Mouse (Mus musculus): ENCODE data around the gene Zfand3. TPM values are rescaled to one million over a fixed set of nuclear protein-coding genes. Genes with fewer than 3 reads are reported as not detected.

The Zfand3 gene
- polyA plus RNA-seq, 1 experiment: 682 TPM

DNA sequence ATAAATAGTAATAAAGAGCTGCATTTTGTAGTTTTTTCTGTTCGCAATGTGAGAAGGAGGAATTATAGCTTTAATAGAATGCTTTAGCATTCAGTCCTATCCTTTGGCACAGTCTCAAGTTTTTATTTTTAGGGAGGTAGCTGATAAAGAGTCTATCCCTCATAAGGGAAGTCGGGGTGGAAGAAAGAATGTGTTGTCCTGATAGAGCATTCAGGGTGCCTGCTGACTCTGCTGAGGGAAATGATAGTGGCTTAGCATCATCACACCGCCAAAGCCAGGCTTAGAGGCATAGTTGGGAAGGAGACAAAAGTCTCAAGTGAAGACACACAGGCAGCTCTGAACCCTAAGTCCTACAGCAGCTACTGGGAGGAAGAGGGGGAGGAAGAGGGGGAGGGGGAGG, 85.9 kb downstream of the Zfand3 start:
- H3K4me1 ChIP-seq (ENCODE audit: control insufficient read depth, insufficient read depth, low read length): no peaks in the 10 kb centered on the region
- H3K4me3 ChIP-seq (ENCODE audit: control insufficient read depth, low read depth, low read length): no peak overlapping the region
- TF ChIP-seq CTCF (IDR thresholded peaks at IDR 0.05; ENCODE audit: control insufficient read depth, insufficient read depth, insufficient replicate concordance, low read depth, low read length) (no peak), POLR2A (IDR thresholded peaks at IDR 0.05; ENCODE audit: control insufficient read depth, low read depth, low read length) (no peak)
- H3K27ac ChIP-seq (ENCODE audit: control insufficient read depth, insufficient read depth, low read depth, low read length): no peak overlapping the region
- H3K36me3 ChIP-seq (ENCODE audit: control insufficient read depth, insufficient read depth, low read length): no peaks in the 10 kb centered on the region
- no peaks in the 10 kb centered on the region for H3K27me3 ChIP-seq (ENCODE audit: control insufficient read depth, insufficient read depth, low read length)

DNA sequence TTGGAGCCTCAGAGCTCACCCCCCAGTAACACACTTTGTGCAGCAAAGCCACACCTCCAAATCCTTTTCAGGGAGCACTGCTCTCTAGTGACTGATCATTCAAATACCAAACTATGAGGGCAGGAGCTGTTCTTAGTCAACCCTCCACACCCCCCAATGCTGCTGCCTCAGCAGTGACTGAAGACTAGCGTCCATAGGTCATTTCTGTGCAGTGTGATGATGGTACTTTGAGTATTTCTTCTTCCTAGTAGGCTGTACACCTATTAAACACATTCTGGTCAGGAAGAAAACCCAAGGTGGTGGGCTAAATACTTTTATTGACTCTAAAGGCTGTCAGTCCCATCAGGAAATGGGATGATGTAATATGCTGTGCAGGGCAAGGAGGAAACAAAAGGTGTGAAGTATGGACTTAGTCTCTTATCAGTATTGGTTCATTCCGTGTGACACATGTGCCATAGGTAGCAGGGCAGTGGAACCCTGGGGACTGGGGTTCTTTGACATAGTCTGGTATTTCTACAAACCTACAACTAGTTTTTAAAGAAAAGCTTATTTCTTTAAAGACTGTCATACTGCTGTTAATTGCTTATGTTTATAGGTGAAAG, 88.7 kb downstream of the Zfand3 start:
- no peak overlapping the region for H3K27ac ChIP-seq (ENCODE audit: control insufficient read depth, insufficient read depth, low read depth, low read length)
- TF ChIP-seq CTCF (IDR thresholded peaks at IDR 0.05; ENCODE audit: control insufficient read depth, insufficient read depth, insufficient replicate concordance, low read depth, low read length) (no peak), POLR2A (IDR thresholded peaks at IDR 0.05; ENCODE audit: control insufficient read depth, low read depth, low read length) (no peak)
- no peaks in the 10 kb centered on the region; the same call in 1 of the 2 replicates for H3K4me1 ChIP-seq (ENCODE audit: control insufficient read depth, insufficient read depth, low read length)
- H3K36me3 ChIP-seq (ENCODE audit: control insufficient read depth, insufficient read depth, low read length): no peaks in the 10 kb centered on the region
- H3K27me3 ChIP-seq (ENCODE audit: control insufficient read depth, insufficient read depth, low read length): no peaks in the 10 kb centered on the region
- no peak overlapping the region for H3K4me3 ChIP-seq (ENCODE audit: control insufficient read depth, low read depth, low read length)

DNA sequence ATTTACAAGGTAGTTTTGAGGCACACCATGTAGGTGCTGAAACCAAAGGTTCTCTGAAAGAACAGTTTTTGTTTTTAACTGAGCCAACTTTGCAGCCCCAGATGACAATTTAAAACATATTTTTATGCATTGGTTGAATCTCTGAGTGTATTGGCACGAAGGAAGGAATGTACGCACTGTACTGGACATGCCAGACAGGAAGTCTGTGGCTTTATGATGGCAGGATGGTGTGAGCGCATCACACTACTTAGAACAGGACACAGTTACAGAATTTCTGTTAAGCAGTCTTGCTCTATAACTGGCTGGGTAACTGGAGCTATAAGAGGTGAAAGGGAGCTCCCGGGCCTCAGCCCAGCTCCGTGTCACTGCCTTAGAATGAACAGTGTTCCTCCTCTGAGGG, 92.6 kb downstream of the Zfand3 start:
- TF ChIP-seq POLR2A (IDR thresholded peaks at IDR 0.05; ENCODE audit: control insufficient read depth, low read depth, low read length): no peak
- TF ChIP-seq CTCF (IDR thresholded peaks at IDR 0.05; ENCODE audit: control insufficient read depth, insufficient read depth, insufficient replicate concordance, low read depth, low read length): no peak

DNA sequence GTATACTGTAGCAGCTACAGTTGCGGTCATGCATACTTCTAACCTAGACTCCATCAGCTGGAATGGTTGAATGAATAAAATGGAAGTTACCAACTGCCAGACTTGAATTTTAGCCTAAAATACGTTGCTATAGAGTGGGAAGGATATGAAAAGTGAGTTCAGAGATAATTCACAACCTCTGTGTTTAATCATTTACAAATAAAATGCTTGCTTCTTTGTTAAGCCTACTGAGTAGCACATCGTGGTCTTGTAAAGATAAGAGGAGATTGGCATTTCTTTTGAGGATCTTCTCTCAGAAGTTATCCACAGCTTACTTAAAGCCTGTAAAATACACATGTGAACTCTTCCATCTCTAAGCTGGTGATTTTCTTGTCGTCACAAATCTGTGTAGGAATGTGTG, 93.1 kb downstream of the Zfand3 start:
- Histone ChIP-seq H3K36me3 (ENCODE audit: control insufficient read depth, insufficient read depth, low read length) (no peaks in the 10 kb centered on the region), H3K4me1 (ENCODE audit: control insufficient read depth, insufficient read depth, low read length) (no peaks in the 10 kb centered on the region; the same call in 1 of the 2 replicates), H3K27ac (ENCODE audit: control insufficient read depth, insufficient read depth, low read depth, low read length) (no peak overlapping the region), H3K4me3 (ENCODE audit: control insufficient read depth, low read depth, low read length) (no peak overlapping the region), H3K27me3 (ENCODE audit: control insufficient read depth, insufficient read depth, low read length) (no peaks in the 10 kb centered on the region)
- TF ChIP-seq CTCF (IDR thresholded peaks at IDR 0.05; ENCODE audit: control insufficient read depth, insufficient read depth, insufficient replicate concordance, low read depth, low read length): no peak

More for the DNA sequence above, 92.6 kb downstream of the Zfand3 start:
- no peaks in the 10 kb centered on the region for H3K36me3 ChIP-seq (ENCODE audit: control insufficient read depth, insufficient read depth, low read length)
- no peak overlapping the region for H3K27ac ChIP-seq (ENCODE audit: control insufficient read depth, insufficient read depth, low read depth, low read length)
- H3K4me3 ChIP-seq (ENCODE audit: control insufficient read depth, low read depth, low read length): no peak overlapping the region
- no peaks in the 10 kb centered on the region; the same call in 1 of the 2 replicates for H3K4me1 ChIP-seq (ENCODE audit: control insufficient read depth, insufficient read depth, low read length)
- H3K27me3 ChIP-seq (ENCODE audit: control insufficient read depth, insufficient read depth, low read length): no peaks in the 10 kb centered on the region

DNA sequence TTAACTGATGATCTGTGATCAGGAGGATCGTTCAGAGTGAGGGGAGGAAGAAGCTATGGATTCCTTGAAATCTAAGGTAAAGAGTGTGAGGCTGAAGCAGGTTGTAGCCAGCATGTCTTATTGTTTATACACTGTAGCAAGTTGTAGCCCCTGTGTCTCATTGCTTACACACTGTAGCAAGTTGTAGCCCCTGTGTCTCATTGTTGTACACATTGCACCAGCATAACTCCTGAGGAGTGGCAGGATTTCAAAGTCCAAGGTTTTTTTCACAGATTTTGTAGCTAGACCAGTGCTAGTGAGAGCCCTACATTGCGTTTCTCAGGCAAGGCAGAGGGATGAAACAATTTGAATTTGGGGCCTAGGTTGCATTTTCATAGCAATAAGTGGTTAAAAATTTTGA, 95.1 kb downstream of the Zfand3 start:
- Histone ChIP-seq H3K27me3 (ENCODE audit: control insufficient read depth, insufficient read depth, low read length) (no peaks in the 10 kb centered on the region), H3K4me1 (ENCODE audit: control insufficient read depth, insufficient read depth, low read length) (no peaks in the 10 kb centered on the region; the same call in 1 of the 2 replicates), H3K36me3 (ENCODE audit: control insufficient read depth, insufficient read depth, low read length) (no peaks in the 10 kb centered on the region), H3K27ac (ENCODE audit: control insufficient read depth, insufficient read depth, low read depth, low read length) (no peak overlapping the region), H3K4me3 (ENCODE audit: control insufficient read depth, low read depth, low read length) (no peak overlapping the region)
- TF ChIP-seq POLR2A (IDR thresholded peaks at IDR 0.05; ENCODE audit: control insufficient read depth, low read depth, low read length) (no peak), CTCF (IDR thresholded peaks at IDR 0.05; ENCODE audit: control insufficient read depth, insufficient read depth, insufficient replicate concordance, low read depth, low read length) (no peak)

DNA sequence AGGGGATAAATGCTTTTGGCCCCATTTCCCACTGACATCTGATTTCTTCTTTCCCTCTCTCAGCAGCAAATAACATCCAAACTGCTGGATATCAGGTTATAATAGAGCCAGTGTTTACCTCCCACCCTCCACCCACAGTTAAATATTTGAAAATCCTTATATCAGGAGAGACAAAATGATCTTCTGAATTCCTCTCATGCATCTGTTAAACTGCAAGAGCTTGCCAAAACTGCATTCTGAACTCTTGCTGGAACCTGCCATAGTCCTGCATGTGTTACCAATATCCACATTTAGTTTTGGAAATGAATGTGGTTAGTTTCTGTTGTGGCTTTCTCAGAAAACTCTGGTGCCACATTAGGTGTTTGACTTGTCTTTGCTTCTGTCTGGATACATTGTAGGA, 97.3 kb downstream of the Zfand3 start:
- no peak for TF ChIP-seq CTCF (IDR thresholded peaks at IDR 0.05; ENCODE audit: control insufficient read depth, insufficient read depth, insufficient replicate concordance, low read depth, low read length)
- no peak for TF ChIP-seq POLR2A (IDR thresholded peaks at IDR 0.05; ENCODE audit: control insufficient read depth, low read depth, low read length)
- no peak overlapping the region for H3K27ac ChIP-seq (ENCODE audit: control insufficient read depth, insufficient read depth, low read depth, low read length)
- no peaks in the 10 kb centered on the region; the same call in 1 of the 2 replicates for H3K4me1 ChIP-seq (ENCODE audit: control insufficient read depth, insufficient read depth, low read length)
- no peak overlapping the region for H3K4me3 ChIP-seq (ENCODE audit: control insufficient read depth, low read depth, low read length)
- no peaks in the 10 kb centered on the region for H3K27me3 ChIP-seq (ENCODE audit: control insufficient read depth, insufficient read depth, low read length)
- H3K36me3 ChIP-seq (ENCODE audit: control insufficient read depth, insufficient read depth, low read length): no peaks in the 10 kb centered on the region

DNA sequence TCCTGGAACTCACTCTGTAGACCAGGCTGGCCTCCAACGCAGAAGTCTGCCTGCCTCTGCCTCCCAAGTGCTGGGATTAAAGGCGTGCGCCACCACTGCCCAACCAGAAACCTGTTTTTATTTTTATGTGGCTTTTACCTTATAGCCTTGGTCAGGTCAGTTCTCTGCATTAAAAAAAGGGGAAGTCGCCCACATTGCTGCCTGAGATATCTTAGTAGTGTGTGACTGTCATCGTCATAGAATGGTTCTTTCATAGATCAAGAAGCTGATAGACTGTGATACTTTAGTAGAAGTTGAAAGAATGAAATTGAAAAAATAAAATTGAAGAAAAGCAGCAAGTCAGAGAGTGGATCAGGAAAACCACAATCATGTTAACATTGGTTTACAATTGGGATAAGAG, 98.5 kb downstream of the Zfand3 start:
- no peaks in the 10 kb centered on the region for H3K36me3 ChIP-seq (ENCODE audit: control insufficient read depth, insufficient read depth, low read length)
- no peaks in the 10 kb centered on the region for H3K4me1 ChIP-seq (ENCODE audit: control insufficient read depth, insufficient read depth, low read length)
- no peak overlapping the region for H3K27ac ChIP-seq (ENCODE audit: control insufficient read depth, insufficient read depth, low read depth, low read length)
- TF ChIP-seq CTCF (IDR thresholded peaks at IDR 0.05; ENCODE audit: control insufficient read depth, insufficient read depth, insufficient replicate concordance, low read depth, low read length) (no peak), POLR2A (IDR thresholded peaks at IDR 0.05; ENCODE audit: control insufficient read depth, low read depth, low read length) (no peak)
- H3K27me3 ChIP-seq (ENCODE audit: control insufficient read depth, insufficient read depth, low read length): no peaks in the 10 kb centered on the region
- H3K4me3 ChIP-seq (ENCODE audit: control insufficient read depth, low read depth, low read length): no peak overlapping the region
